Mouse (Mus musculus) cortical plate, adult 2 months (tissue): ENCODE measurements around the gene Pabpc6.

Experiments
- CTCF ChIP-seq: fragments of 200-500 bp; IDR thresholded peaks from 2 replicates; pipeline ENCODE4 v1.5.1; 2011; ENCODE audit warnings: mild to moderate bottlenecking, control low read depth, low read length; ENCODE audit not compliant: insufficient read depth; ENCODE audit errors: extremely low read depth
- POLR2A ChIP-seq: fragments of 200-500 bp; IDR thresholded peaks from 2 replicates; pipeline ENCODE4 v1.6.1; 2011; ENCODE audit warnings: mild to moderate bottlenecking, low read length, control low read depth; ENCODE audit not compliant: insufficient read depth; ENCODE audit errors: extremely low read depth

- TF ChIP-seq CTCF (no peak), POLR2A (no peak)
These were observed 5.8 kb upstream of the Pabpc6 start for GRCm38 (mm10) chr17:9675175-9675789.
